Mouse (Mus musculus): ENCODE measurements around the gene Adam17.

Adam17 gene

GRCm38 (mm10) chr12:21326325-21326724, 47.1 kb downstream of the Adam17 start:
- CTCF ChIA-PET: interaction anchor here in 1 of 4 experiments (0.6 kb wide), 1 partner anchor 47 kb away, joined by 3 read pairs; the partner anchor contains the start of gene Adam17
- POLR2A ChIA-PET: interaction anchor here in 2 of 4 experiments (0.8 to 3.4 kb wide), 5 partner anchors 9 to 61 kb away, joined by 3 to 19 read pairs (median 6); partner anchors contain the start of gene Iah1 (in 2 of the 2)

DNA sequence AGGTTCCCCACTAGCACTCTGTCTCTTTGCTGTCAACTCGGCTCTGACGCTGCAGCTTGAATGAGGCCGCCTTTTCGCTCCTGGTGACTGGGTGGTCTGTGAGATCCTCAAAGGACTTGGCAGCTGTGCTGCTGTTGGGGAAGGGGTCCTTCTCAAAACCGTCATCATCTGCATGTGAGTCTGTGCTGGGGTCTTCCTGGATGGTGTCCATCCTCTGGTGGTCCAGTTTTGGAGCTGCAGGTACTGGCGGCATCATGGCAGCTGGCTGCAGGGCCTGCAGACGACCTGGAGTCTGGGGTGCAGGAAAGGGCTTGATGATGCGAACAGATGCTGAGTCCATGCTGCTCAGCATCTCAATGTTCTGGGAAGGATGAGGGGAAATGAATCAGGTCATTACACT, 48.2 kb downstream of the Adam17 start:
- ChIA-PET CTCF (interaction anchor here in 1 of 4 experiments (1.2 kb wide), 1 partner anchor 8 kb away, joined by 4 read pairs; no protein-coding TSS in a partner anchor), POLR2A (interaction anchor here in 3 of 4 experiments (0.6 to 3.4 kb wide), 5 partner anchors 8 to 36 kb away, joined by 3 to 19 read pairs (median 4); partner anchors contain the start of gene Iah1 (in 2 of the 3))

DNA sequence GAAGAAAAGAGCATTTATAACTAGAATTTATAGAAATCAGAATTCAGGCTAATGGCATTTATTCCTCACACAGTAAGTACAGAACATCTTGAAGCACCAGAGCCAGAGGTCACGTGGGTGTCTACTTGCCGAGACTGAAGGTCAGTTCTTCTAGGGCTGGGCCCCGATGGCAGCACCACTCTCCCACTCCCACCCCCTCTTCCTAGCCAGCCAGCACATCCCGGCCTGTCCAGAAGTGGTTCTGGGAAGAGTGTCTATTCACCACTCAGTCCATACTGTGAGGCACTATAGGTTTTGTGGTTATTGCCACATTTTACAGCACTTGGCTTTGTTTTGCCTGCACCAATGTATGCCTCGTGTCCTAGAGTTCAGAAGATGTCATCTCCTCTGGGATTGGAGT, 49.3 kb downstream of the Adam17 start:
- ChIA-PET POLR2A (no interaction called here), CTCF (no interaction called here)

GRCm38 (mm10) chr12:21322856-21323255, 50.6 kb downstream of the Adam17 start:
- ChIA-PET POLR2A (interaction anchor here in 3 of 4 experiments (0.6 to 1.0 kb wide), 5 partner anchors 9 to 95 kb away, joined by 3 read pairs; partner anchors contain the start of genes Ywhaq (in 2 of the 3) and Itgb1bp1 (in 1 of the 3)), CTCF (no interaction called here)

DNA sequence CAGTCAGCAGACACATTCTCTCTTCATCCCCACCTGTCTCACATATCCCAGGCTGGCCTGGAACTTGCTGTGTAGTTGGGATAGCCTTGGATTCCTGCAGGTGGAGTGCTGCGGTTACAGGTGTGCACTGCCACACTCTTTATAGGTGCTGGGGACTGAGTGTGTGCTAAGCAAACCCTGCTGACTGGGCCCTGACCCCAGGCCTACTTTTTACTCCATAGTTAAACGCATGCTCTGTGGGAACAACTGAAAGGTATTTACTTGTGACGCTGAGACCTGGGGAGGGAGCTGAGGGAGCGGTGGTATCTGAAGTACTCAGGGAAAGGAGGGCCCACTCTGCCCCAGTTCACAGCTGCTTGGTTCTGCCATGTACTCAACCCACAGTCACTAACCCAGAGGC, 51.1 kb downstream of the Adam17 start:
- POLR2A ChIA-PET: interaction anchor here in 1 of 4 experiments (1.4 kb wide), 1 partner anchor 10 kb away, joined by 8 read pairs; no protein-coding TSS in a partner anchor
- CTCF ChIA-PET: no interaction called here

DNA sequence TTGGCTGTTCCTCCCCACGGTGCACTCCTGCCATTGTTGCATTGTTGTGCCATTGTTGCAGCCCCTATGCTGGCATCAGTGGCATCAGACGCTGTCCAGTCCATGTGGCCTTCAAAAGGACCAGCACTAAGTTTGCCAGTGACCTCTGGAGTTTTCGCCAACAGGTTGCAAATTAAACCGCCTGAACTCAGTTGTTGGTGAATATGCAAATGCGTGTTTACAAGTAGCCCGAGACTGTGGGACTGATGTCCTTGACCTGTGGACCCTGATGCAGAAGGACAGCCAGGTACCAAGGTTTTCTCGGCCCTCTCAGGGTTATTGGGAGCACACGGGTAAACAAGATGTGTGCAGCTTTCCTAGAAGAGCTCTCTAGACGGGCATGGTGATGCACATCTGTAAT, 52.3 kb downstream of the Adam17 start:
- CTCF ChIA-PET: interaction anchor here in 1 of 4 experiments (0.9 kb wide), 1 partner anchor 203 kb away, joined by 3 read pairs; no protein-coding TSS in a partner anchor
- POLR2A ChIA-PET: interaction anchor here in 2 of 4 experiments (1.3 to 8.3 kb wide), 3 partner anchors 8 to 16 kb away, joined by 3 to 47 read pairs (median 8); no protein-coding TSS in a partner anchor

GRCm38 (mm10) chr12:21320317-21320716, 53.1 kb downstream of the Adam17 start:
- ChIA-PET CTCF (interaction anchor here in 2 of 4 experiments (0.6 to 0.9 kb wide), 3 partner anchors 9 to 204 kb away, joined by 3 to 5 read pairs (median 5); no protein-coding TSS in a partner anchor), POLR2A (interaction anchor here in 2 of 4 experiments (0.8 to 8.3 kb wide), 4 partner anchors 8 to 53 kb away, joined by 3 to 47 read pairs (median 3); partner anchors contain the start of gene Adam17 (in 1 of the 2))

DNA sequence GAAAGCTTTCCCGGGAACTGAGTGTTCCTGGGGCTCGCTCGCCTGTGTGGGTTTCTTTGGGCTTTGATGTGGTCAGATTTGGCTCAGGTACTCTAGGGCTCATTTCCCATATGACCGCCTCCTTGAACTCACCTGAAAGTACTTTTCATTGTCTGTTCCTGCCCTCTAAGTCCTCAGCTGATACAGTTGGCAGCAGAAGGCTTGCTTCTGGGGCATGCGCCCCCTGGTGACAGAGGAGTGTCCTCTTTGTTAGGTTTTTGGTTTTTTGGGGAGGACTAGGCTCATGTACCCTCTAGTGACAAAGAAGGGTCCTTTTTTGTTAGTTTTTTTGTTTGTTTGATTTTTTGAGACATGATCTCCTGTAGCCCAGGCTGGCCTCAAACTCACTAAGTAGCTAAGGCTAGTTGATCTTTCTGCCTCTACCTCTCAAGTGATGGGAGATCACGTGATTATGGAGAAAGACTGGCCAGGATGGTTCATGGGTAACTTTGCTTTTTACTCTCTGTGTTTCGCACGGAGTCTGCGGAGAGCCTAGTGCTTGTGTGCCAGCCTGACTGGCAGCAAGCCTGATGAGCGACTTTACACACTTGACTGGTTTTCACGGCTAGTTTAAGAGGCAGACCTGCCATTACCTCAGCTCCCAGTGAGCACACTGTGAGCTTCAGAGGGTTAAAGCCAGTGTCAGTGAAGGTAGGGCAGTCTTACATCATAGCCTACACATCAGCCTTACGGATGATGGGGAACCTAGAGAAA, 55.1 kb downstream of the Adam17 start:
- ChIA-PET CTCF (interaction anchor here in 3 of 4 experiments (0.6 to 2.1 kb wide), 13 partner anchors 9 to 207 kb away, joined by 3 to 6 read pairs (median 4); partner anchors contain the start of genes Adam17 (in 1 of the 3) and Itgb1bp1 (in 1 of the 3)), POLR2A (interaction anchor here in 3 of 4 experiments (0.5 to 8.7 kb wide), 14 partner anchors 8 to 206 kb away, joined by 3 to 78 read pairs (median 6); partner anchors contain the start of genes Cpsf3 (in 2 of the 3), Itgb1bp1 (in 2 of the 3) and Adam17 (in 1 of the 3))

DNA sequence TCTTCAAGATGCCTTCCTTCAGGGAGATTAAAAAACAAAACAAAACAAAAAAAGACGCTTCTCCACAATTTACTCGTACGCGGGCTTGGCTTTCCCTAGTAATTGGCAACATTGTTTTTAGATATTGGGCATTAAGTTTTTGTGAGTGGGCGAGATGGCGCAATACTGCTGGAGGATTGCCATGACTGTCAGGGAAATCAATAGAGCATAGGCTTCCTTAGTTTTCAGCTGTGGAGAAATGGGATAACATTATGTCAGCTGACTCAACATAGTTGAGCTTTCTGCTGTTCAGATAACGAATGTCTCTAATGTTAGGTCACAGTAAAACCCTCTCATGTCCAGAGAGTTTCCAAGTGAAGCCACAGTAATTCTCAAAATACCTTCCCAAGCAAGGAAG, 56.6 kb downstream of the Adam17 start:
- ChIA-PET CTCF (interaction anchor here in 3 of 4 experiments (0.6 to 2.1 kb wide), 7 partner anchors 8 to 205 kb away, joined by 3 to 6 read pairs (median 4); partner anchors contain the start of gene Itgb1bp1 (in 1 of the 3)), POLR2A (interaction anchor here in 3 of 4 experiments (0.6 to 8.7 kb wide), 47 partner anchors 9 to 253 kb away, joined by 3 to 78 read pairs (median 4); partner anchors contain the start of genes Itgb1bp1 (in 3 of the 3), Cpsf3 (in 2 of the 3), Adam17 (in 1 of the 3) and Ywhaq (in 1 of the 3))

- CTCF ChIA-PET: interaction anchor here in 3 of 4 experiments (0.5 to 1.5 kb wide), 8 partner anchors 9 to 205 kb away, joined by 3 to 4 read pairs (median 3); partner anchors contain the start of gene Itgb1bp1 (in 1 of the 3)
- POLR2A ChIA-PET: interaction anchor here in 3 of 4 experiments (0.5 to 8.7 kb wide), 55 partner anchors 10 to 253 kb away, joined by 3 to 78 read pairs (median 4); partner anchors contain the start of genes Itgb1bp1 (in 3 of the 3), Cpsf3 (in 2 of the 3), Ywhaq (in 2 of the 3) and Adam17 (in 1 of the 3)
These were observed 57.2 kb downstream of the Adam17 start, which contains the start of gene Iah1 for GRCm38 (mm10) chr12:21315923-21316868. Iah1 (plus strand) TSS chr12:21316389.

GRCm38 (mm10) chr12:21312201-21312600, 61.2 kb downstream of the Adam17 start:
- POLR2A ChIA-PET: interaction anchor here in 2 of 4 experiments (0.9 to 8.7 kb wide), 7 partner anchors 8 to 50 kb away, joined by 3 to 78 read pairs (median 4); partner anchors contain the start of genes Cpsf3 (in 1 of the 2) and Itgb1bp1 (in 1 of the 2)
- CTCF ChIA-PET: no interaction called here

DNA sequence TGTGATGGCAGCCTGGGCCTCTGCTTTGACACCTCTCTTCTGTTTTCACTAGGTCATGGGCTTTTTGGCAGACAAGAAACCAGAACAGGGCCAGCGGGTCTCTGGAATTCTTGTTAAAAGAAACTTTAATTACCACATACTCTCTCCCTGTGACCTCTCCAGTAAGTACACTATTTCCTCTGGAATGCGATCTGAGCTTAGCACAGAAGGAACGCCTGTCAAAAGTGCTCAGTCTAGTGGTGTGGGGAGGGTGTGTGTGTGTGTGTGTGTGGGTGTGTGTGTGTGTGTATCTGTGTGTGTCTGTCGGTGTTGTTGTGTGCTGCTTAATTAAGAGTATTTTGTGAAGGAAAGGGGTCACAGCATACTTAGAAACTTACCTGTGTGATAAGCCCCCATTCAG, 66.7 kb downstream of the Adam17 start:
- POLR2A ChIA-PET: interaction anchor here in 3 of 4 experiments (1.3 to 3.7 kb wide), 4 partner anchors 10 to 25 kb away, joined by 3 to 47 read pairs (median 9); partner anchors contain the start of genes Cpsf3 (in 1 of the 3), Iah1 (in 1 of the 3) and Itgb1bp1 (in 1 of the 3)
- CTCF ChIA-PET: interaction anchor here in 2 of 4 experiments (0.5 to 1.6 kb wide), 3 partner anchors 12 to 109 kb away, joined by 3 to 8 read pairs (median 6); no protein-coding TSS in a partner anchor

DNA sequence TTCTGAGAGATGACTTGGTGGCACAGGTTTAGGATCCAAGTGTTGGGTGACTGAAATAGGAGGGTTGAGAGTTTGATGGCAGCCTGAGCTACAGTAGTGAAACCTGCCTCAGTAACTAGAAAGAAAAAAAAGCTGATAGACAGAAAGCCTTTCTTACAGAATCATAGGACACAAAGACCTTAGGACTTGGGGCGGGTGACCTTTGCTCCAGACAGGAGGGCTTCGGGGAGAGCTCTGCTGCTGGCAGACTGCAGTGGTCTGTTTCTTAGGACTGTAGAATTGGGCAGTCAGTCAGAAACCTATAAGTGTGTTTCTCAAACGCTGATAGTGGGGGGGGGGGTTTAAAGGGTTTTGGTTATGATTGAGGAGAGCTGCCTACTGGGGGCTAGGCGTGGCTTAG, 67.7 kb downstream of the Adam17 start:
- ChIA-PET POLR2A (interaction anchor here (0.6 to 3.7 kb wide), 13 partner anchors 11 to 170 kb away, joined by 3 to 47 read pairs (median 3); partner anchors contain the start of genes Cpsf3 (in 1 of the 4), Iah1 (in 1 of the 4) and Itgb1bp1 (in 1 of the 4)), CTCF (interaction anchor here in 2 of 4 experiments (0.6 to 1.6 kb wide), 5 partner anchors 12 to 70 kb away, joined by 3 to 6 read pairs (median 4); partner anchors contain the start of gene Adam17 (in 1 of the 2))

- POLR2A ChIA-PET: interaction anchor here in 2 of 4 experiments (0.9 to 3.8 kb wide), 10 partner anchors 8 to 71 kb away, joined by 3 to 13 read pairs (median 4); partner anchors contain the start of genes Adam17 (in 1 of the 2), Cpsf3 (in 1 of the 2), Iah1 (in 1 of the 2) and Itgb1bp1 (in 1 of the 2)
- CTCF ChIA-PET: interaction anchor here in 2 of 4 experiments (0.6 to 1.0 kb wide), 2 partner anchors 16 to 25 kb away, joined by 3 read pairs; no protein-coding TSS in a partner anchor
These were observed 71.1 kb downstream of the Adam17 start for GRCm38 (mm10) chr12:21302361-21302783.

DNA sequence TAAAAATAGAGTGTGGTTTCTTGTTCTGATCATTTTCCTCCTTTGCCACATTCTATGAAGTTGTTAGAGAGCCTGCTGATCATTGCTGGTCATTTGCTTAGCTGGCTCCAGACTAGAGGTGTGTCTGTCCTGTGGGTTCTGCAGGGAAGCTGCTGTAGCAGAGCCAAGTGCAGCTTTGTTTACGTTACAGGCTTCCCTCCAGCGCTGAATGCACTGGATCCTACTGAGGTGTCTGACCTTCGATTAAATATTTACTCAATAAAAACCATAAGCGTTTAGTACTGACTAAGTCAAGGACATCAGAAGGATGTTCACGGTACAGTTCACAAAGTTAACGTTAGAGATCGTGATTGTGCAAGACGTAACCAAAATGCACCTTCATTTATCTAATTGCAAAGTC, 71.5 kb downstream of the Adam17 start:
- POLR2A ChIA-PET: interaction anchor here in 3 of 4 experiments (0.9 to 3.8 kb wide), 11 partner anchors 9 to 72 kb away, joined by 3 to 13 read pairs (median 3); partner anchors contain the start of genes Adam17 (in 2 of the 3), Iah1 (in 2 of the 3), Cpsf3 (in 1 of the 3) and Itgb1bp1 (in 1 of the 3)
- CTCF ChIA-PET: interaction anchor here in 2 of 4 experiments (0.6 to 1.0 kb wide), 2 partner anchors 16 to 26 kb away, joined by 3 read pairs; no protein-coding TSS in a partner anchor

GRCm38 (mm10) chr12:21301324-21301723, 72.1 kb downstream of the Adam17 start:
- CTCF ChIA-PET: interaction anchor here in 2 of 4 experiments (0.7 to 1.0 kb wide), 2 partner anchors 17 to 67 kb away, joined by 3 to 7 read pairs; no protein-coding TSS in a partner anchor
- POLR2A ChIA-PET: interaction anchor here in 3 of 4 experiments (1.0 to 3.8 kb wide), 8 partner anchors 9 to 71 kb away, joined by 3 to 13 read pairs (median 4); partner anchors contain the start of genes Iah1 (in 2 of the 3), Adam17 (in 1 of the 3), Cpsf3 (in 1 of the 3) and Itgb1bp1 (in 1 of the 3)

Measured in embryonic stem cell, embryonic (primary cell).